Mouse (Mus musculus): ENCODE measurements at regions not wholly inside any gene's neighbourhood (a gene's known extent, or its start where the extent isn't known, plus 50 kb on each side); places are given as distances from the start of the nearest gene placed in this dataset.

DNA sequence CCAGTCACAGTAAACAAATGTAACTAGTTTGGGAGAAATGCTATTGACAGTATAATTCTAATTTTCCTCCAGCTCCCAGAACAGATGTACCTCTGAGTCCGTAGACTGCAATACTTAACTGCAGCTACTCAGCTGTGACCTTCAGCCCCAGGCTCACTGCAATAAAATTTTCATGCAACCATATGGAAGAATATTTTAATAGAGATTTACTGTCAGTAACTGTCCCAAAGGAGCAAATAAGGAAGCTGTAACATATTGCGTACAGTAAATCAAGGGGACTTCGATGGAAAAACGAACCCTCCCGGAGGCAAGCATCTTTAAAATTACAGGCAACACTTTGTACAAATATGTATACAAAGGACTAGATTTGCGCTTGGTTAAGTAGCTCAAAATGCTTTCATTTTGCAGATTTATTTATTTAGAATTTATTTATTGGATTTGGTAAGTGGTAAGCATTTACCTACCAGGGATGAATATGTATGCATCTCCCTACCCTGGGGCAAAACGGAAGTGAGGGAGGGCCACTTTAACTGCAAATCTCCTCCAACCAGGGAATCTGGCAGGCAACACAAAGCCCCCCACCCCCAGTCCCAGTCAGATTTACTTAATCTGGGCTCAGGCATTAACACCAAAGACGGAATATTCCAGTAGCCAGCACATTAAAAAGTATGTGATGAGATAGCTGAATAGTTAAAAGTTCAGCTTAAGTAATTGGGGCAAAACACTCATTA, 141.7 kb downstream of the Etaa1 start:
- WGBS: 70% methylated on average over 8 of the region's 8 CpGs

DNA sequence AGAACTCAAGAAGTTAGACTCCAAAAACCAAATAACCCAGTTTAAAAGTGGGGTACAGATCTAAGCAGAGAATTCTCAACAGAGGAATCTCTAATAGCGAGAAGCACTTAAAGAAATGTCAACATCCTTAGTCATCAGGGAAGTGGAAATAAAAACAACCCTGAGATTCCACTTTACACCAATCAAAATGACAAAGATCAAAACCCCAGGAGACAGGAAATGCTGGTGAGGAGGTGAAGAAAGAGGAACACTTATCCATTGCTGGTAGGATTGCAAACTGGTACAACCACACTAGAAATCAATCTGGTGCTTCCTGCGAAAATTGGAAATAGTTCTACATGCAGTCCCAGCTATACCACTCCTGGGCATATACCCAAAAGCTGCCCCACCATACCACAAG, 111.0 kb downstream of the Etaa1 start:
- DNase-seq (ENCODE audit: low spot score) (no peak), ATAC-seq (replicated peaks; ENCODE audit: insufficient number of reproducible peaks, low FRiP score, low TSS enrichment, low read depth) (no peak)
- 63% methylated on average over 2 of the region's 2 CpGs for WGBS
- Histone ChIP-seq H3K27me3 (ENCODE audit: control insufficient read depth, insufficient read depth, low read length) (no peaks in the 10 kb centered on the region), H3K4me3 (ENCODE audit: low read depth, low read length) (no peak overlapping the region), H3K36me3 (replicated peaks; ENCODE audit: control insufficient read depth, insufficient read depth, low read depth, low read length) (no peaks in the 10 kb centered on the region), H3K9ac (replicated peaks; ENCODE audit: low read length) (no peak overlapping the region), H3K4me1 (ENCODE audit: control insufficient read depth, insufficient read depth, low read length) (no peaks in the 10 kb centered on the region), H3K4me2 (ENCODE audit: low read depth, low read length) (no peak overlapping the region), H3K27ac (replicated peaks; ENCODE audit: low read depth, low read length) (no peak overlapping the region), H3K9me3 (replicated peaks; ENCODE audit: control insufficient read depth, low read length) (no peaks in the 10 kb centered on the region)

More for the DNA sequence above, 141.7 kb downstream of the Etaa1 start:
- H3K9me3 ChIP-seq (replicated peaks; ENCODE audit: control insufficient read depth, low read length): no peaks in the 10 kb centered on the region
- ATAC-seq (replicated peaks; ENCODE audit: insufficient number of reproducible peaks, low FRiP score, low TSS enrichment, low read depth): no peak
- no peaks in the 10 kb centered on the region for H3K36me3 ChIP-seq (replicated peaks; ENCODE audit: control insufficient read depth, insufficient read depth, low read depth, low read length)
- DNase-seq (ENCODE audit: low spot score): no peak
- no peak overlapping the region for H3K27ac ChIP-seq (replicated peaks; ENCODE audit: low read depth, low read length)
- H3K4me2 ChIP-seq (ENCODE audit: low read depth, low read length): no peak overlapping the region
- H3K27me3 ChIP-seq (ENCODE audit: control insufficient read depth, insufficient read depth, low read length): no peaks in the 10 kb centered on the region
- H3K4me1 ChIP-seq (ENCODE audit: control insufficient read depth, insufficient read depth, low read length): no peaks in the 10 kb centered on the region
- no peak overlapping the region for H3K9ac ChIP-seq (replicated peaks; ENCODE audit: low read length)
- no peak overlapping the region for H3K4me3 ChIP-seq (ENCODE audit: low read depth, low read length)

DNA sequence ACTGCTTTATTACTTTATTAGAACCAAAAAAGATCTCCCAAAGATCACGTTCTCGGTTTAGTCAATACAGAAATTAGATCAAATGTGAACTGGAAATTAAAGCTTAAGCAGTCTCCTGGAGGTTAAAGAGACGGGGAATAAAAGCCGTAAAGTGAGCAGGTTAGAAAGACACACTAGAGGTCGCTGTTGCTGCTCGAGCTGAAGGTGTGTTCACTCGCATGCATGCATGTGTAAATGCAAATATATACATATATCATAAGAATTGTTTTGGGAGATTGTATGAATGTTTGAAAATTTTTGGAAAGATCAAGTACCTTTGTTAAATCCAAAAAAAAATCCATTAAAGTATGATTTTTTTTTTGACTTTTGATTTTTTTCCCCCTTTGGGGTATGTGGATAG, 101.3 kb downstream of the Etaa1 start:
- DNase-seq (ENCODE audit: low spot score) (peak; percentile 67), ATAC-seq (replicated peaks; ENCODE audit: insufficient number of reproducible peaks, low FRiP score, low TSS enrichment, low read depth) (no peak)
- Histone ChIP-seq H3K4me1 (ENCODE audit: control insufficient read depth, insufficient read depth, low read length) (no peaks in the 10 kb centered on the region), H3K9me3 (replicated peaks; ENCODE audit: control insufficient read depth, low read length) (no peaks in the 10 kb centered on the region), H3K27ac (replicated peaks; ENCODE audit: low read depth, low read length) (no peak overlapping the region), H3K9ac (replicated peaks; ENCODE audit: low read length) (no peak overlapping the region), H3K27me3 (ENCODE audit: control insufficient read depth, insufficient read depth, low read length) (no peaks in the 10 kb centered on the region), H3K36me3 (replicated peaks; ENCODE audit: control insufficient read depth, insufficient read depth, low read depth, low read length) (no peaks in the 10 kb centered on the region), H3K4me2 (ENCODE audit: low read depth, low read length) (no peak overlapping the region), H3K4me3 (ENCODE audit: low read depth, low read length) (no peak overlapping the region)
- WGBS: 54% methylated on average over 7 of the region's 7 CpGs

DNA sequence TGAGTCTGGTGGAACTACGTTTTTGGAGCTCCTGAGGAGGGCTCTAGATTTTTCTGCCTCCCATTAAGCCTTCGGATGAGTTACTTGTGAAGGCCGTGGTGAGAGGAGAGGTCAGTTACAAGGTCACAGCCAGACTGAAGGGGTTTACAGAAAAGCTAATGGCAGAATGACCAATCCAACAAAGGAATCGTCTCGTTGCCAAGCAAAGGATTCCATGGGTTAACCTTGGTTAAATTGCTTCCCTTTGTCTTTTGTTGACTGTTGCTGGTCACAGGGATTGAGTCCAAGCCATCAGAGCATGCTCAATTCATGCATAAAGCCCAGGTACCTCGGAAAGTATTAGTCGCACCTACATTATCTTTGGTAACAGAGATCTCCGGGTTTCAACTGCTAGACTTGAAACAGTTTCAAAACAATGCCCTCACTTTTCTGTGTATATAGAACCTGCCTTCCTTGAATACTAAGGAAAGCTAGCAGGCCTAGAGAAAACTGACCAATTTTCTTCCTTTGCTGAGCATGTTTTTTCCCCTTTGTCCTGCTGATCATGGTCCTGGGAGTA, 100.3 kb downstream of the Etaa1 start:
- no peak for DNase-seq (ENCODE audit: low spot score)
- Histone ChIP-seq H3K36me3 (replicated peaks; ENCODE audit: control insufficient read depth, insufficient read depth, low read depth, low read length) (no peaks in the 10 kb centered on the region), H3K9me3 (replicated peaks; ENCODE audit: control insufficient read depth, low read length) (no peaks in the 10 kb centered on the region), H3K4me2 (ENCODE audit: low read depth, low read length) (no peak overlapping the region), H3K9ac (replicated peaks; ENCODE audit: low read length) (no peak overlapping the region), H3K27ac (replicated peaks; ENCODE audit: low read depth, low read length) (no peak overlapping the region), H3K27me3 (ENCODE audit: control insufficient read depth, insufficient read depth, low read length) (no peaks in the 10 kb centered on the region), H3K4me3 (ENCODE audit: low read depth, low read length) (no peak overlapping the region), H3K4me1 (ENCODE audit: control insufficient read depth, insufficient read depth, low read length) (no peaks in the 10 kb centered on the region)
- 44% methylated on average over 8 of the region's 8 CpGs for WGBS
- no peak for ATAC-seq (replicated peaks; ENCODE audit: insufficient number of reproducible peaks, low FRiP score, low TSS enrichment, low read depth)

DNA sequence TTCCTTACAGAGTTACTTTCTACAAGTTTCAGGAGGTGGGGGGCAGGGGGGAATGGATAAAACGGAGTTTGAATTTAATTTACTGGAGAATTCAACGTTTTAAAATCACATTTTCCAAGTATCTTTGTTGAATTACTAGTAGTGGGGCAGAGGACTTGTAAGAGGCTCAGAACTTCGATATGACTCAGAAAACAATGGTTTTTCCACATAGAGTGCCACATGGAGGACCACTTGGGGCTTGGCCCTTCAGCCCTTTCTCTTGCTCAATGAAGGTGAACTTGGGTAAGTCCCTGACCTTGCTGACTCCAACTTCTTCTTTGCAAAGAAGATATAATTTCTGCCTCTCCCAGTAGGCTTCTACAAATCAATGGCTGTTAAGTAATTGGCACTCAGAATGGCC, 99.8 kb downstream of the Etaa1 start:
- H3K27ac ChIP-seq (replicated peaks; ENCODE audit: low read depth, low read length): no peak overlapping the region
- no peaks in the 10 kb centered on the region for H3K27me3 ChIP-seq (ENCODE audit: control insufficient read depth, insufficient read depth, low read length)
- no peak overlapping the region for H3K4me3 ChIP-seq (ENCODE audit: low read depth, low read length)
- 69% methylated on average over 3 of the region's 3 CpGs for WGBS
- no peak overlapping the region for H3K9ac ChIP-seq (replicated peaks; ENCODE audit: low read length)
- DNase-seq (ENCODE audit: low spot score): no peak
- H3K4me1 ChIP-seq (ENCODE audit: control insufficient read depth, insufficient read depth, low read length): no peaks in the 10 kb centered on the region
- no peaks in the 10 kb centered on the region for H3K9me3 ChIP-seq (replicated peaks; ENCODE audit: control insufficient read depth, low read length)
- no peak for ATAC-seq (replicated peaks; ENCODE audit: insufficient number of reproducible peaks, low FRiP score, low TSS enrichment, low read depth)
- no peaks in the 10 kb centered on the region for H3K36me3 ChIP-seq (replicated peaks; ENCODE audit: control insufficient read depth, insufficient read depth, low read depth, low read length)
- H3K4me2 ChIP-seq (ENCODE audit: low read depth, low read length): no peak overlapping the region

DNA sequence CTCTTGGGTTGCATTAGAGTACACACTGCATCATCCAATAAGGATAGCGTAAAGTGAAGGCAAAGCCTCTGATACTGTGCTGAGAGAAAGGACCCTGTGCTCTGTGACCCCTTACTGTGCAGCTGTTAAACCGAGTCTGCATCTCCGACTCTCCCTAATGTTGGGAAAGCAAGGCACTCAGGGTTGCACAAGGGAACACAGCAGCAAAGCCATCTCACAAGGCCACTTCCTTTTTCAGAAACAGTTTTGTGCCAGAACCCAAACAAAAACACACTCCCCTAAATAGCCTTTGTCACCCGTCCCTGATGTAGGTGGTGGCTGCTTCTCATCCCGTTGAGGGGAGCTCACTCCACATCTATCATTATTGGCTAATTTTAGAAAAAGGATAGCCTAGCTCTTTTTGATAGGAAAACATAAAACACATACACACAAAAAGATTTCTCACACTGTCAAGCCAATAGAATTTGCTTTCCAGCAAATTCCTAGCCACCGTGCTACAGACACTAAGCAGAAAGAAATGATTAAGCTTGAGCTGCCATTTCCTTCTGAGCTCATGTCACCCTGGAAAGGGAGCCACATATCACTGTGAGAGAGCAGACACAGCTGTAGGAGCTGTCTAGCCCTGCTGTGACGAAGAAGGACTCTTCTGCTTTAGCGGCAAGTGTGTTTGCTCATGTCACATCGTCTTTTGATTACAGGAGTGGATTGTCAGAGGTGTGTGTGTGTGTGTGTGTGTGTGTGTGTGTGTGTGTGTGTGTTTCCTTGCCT, 94.1 kb downstream of the Etaa1 start:
- 64% methylated on average over 9 of the region's 9 CpGs for WGBS
- no peak for ATAC-seq (replicated peaks; ENCODE audit: insufficient number of reproducible peaks, low FRiP score, low TSS enrichment, low read depth)
- H3K4me1 ChIP-seq (ENCODE audit: control insufficient read depth, insufficient read depth, low read length): no peaks in the 10 kb centered on the region

DNA sequence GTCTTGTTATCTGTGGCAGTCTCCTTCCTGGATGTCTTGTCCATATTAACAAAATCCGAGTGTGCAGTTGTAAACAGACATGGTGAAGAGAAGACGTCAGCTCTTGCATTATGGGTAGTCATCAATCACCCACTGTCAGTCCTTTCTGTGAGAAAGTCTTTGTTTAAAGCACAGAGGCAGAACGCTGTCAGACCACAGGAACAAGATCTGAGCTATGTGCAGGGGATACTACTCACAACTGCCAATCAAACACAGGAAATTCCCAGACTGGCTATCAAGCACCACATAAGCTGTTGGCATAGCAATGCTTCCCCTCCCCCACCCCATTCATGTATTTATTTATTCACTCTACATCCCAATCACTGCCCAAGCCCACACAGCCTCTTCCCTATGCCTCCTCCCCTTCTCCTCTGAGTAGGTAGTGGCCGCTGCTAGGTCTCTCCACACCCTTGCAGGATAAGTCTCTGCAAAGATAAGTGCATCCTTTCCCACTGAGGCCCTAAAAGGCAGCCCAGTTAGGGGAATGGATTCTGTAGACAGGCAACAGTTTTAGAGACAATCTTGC, 88.8 kb downstream of the Etaa1 start:
- ATAC-seq (replicated peaks; ENCODE audit: insufficient number of reproducible peaks, low FRiP score, low TSS enrichment, low read depth) (0 out of 2 replicates have a peak, but pooled peaks have one; percentile 23), DNase-seq (ENCODE audit: low spot score) (peak; percentile 49)
- H3K9me3 ChIP-seq (replicated peaks; ENCODE audit: control insufficient read depth, low read length): no peaks in the 10 kb centered on the region
- H3K36me3 ChIP-seq (replicated peaks; ENCODE audit: control insufficient read depth, insufficient read depth, low read depth, low read length): no peaks in the 10 kb centered on the region
- no peak overlapping the region for H3K4me2 ChIP-seq (ENCODE audit: low read depth, low read length)
- no peak overlapping the region for H3K4me3 ChIP-seq (ENCODE audit: low read depth, low read length)
- no peaks in the 10 kb centered on the region for H3K27me3 ChIP-seq (ENCODE audit: control insufficient read depth, insufficient read depth, low read length)
- no peaks in the 10 kb centered on the region for H3K4me1 ChIP-seq (ENCODE audit: control insufficient read depth, insufficient read depth, low read length)
- H3K27ac ChIP-seq (replicated peaks; ENCODE audit: low read depth, low read length): no peak overlapping the region
- H3K9ac ChIP-seq (replicated peaks; ENCODE audit: low read length): no peak overlapping the region
- 35% methylated on average over 4 of the region's 4 CpGs for WGBS

More for the DNA sequence above, 94.1 kb downstream of the Etaa1 start:
- Histone ChIP-seq H3K4me3 (ENCODE audit: low read depth, low read length) (no peak overlapping the region), H3K9me3 (replicated peaks; ENCODE audit: control insufficient read depth, low read length) (no peaks in the 10 kb centered on the region), H3K9ac (replicated peaks; ENCODE audit: low read length) (no peak overlapping the region), H3K27ac (replicated peaks; ENCODE audit: low read depth, low read length) (no peak overlapping the region), H3K27me3 (ENCODE audit: control insufficient read depth, insufficient read depth, low read length) (no peaks in the 10 kb centered on the region), H3K4me2 (ENCODE audit: low read depth, low read length) (no peak overlapping the region), H3K36me3 (replicated peaks; ENCODE audit: control insufficient read depth, insufficient read depth, low read depth, low read length) (no peaks in the 10 kb centered on the region)
- DNase-seq (ENCODE audit: low spot score): no peak

DNA sequence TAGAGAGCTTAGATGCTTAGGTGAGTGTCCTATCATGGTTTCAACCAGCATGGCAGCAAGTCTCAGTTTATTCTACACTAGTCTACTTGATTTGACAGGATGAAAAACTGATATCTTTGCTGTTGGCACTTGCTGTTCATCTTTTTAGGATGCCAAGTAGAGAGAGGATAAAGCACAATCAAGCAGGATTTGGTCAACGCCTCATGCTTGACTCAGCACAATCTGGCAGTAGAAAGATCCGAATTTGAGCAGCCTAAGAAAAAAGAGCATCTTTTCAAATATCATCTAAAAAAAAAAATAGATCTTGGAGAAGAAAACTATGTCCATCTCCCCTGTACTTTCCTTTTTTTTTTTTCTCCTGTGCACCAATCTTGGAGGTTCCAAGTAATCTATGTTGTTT, 83.0 kb downstream of the Etaa1 start:
- ATAC-seq (replicated peaks; ENCODE audit: insufficient number of reproducible peaks, low FRiP score, low TSS enrichment, low read depth) (no peak), DNase-seq (ENCODE audit: low spot score) (no peak)
- no peaks in the 10 kb centered on the region for H3K36me3 ChIP-seq (replicated peaks; ENCODE audit: control insufficient read depth, insufficient read depth, low read depth, low read length)
- no peak overlapping the region for H3K4me2 ChIP-seq (ENCODE audit: low read depth, low read length)
- H3K4me3 ChIP-seq (ENCODE audit: low read depth, low read length): no peak overlapping the region
- no peaks in the 10 kb centered on the region for H3K9me3 ChIP-seq (replicated peaks; ENCODE audit: control insufficient read depth, low read length)
- 79% methylated on average over 2 of the region's 2 CpGs for WGBS
- no peak overlapping the region for H3K9ac ChIP-seq (replicated peaks; ENCODE audit: low read length)
- no peak overlapping the region for H3K27ac ChIP-seq (replicated peaks; ENCODE audit: low read depth, low read length)
- no peaks in the 10 kb centered on the region for H3K27me3 ChIP-seq (ENCODE audit: control insufficient read depth, insufficient read depth, low read length)
- no peaks in the 10 kb centered on the region for H3K4me1 ChIP-seq (ENCODE audit: control insufficient read depth, insufficient read depth, low read length)

Measured in embryonic facial prominence, embryonic 11.5 days (tissue).